Mouse (Mus musculus) ES-Bruce4 (cell line): ENCODE data around the gene Bmper.

Source experiments
- CTCF ChIP-seq: IDR thresholded peaks from one replicate; pipeline ENCODE4 v1.8.1; 2011; ENCODE audit warnings: low read depth, low read length
- EP300 ChIP-seq: IDR thresholded peaks from 2 replicates; pipeline ENCODE4 v1.6.1; 2011; ENCODE audit warnings: low read depth, low read length; ENCODE audit not compliant: insufficient read depth
- POLR2A ChIP-seq: IDR thresholded peaks from one replicate; pipeline ENCODE4 v1.8.1; 2011; ENCODE audit warnings: low read length; ENCODE audit not compliant: insufficient read depth

DNA sequence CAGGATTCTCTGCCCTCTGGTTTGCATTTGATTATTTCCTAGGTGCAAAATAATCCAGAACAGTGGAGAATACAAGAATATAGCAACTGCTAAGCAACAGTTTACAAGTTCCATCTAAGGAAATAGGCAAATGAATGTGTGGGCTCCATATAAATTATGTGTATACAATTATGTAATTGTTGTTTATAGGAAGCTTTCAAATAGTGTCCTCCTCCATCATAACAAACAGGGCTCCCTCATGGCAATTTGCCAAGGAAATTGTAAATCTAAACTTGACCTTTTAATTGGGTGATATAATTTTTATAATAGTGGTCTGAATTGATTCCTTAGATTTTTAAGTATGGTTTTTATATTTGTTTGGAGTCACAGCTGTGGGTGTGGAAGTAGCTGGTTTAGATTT, 121.5 kb downstream of the Bmper start:
- no peak for TF ChIP-seq CTCF
- no peak for TF ChIP-seq EP300
- TF ChIP-seq POLR2A, result no peak
